Mouse (Mus musculus): ENCODE results near the gene Tns2. TPM values are rescaled to one million over a fixed set of nuclear protein-coding genes. Genes with fewer than 3 reads are reported as not detected.

The Tns2 gene
- polyA plus RNA-seq, 1 experiment from 2014 or later: 46.6 TPM

DNA sequence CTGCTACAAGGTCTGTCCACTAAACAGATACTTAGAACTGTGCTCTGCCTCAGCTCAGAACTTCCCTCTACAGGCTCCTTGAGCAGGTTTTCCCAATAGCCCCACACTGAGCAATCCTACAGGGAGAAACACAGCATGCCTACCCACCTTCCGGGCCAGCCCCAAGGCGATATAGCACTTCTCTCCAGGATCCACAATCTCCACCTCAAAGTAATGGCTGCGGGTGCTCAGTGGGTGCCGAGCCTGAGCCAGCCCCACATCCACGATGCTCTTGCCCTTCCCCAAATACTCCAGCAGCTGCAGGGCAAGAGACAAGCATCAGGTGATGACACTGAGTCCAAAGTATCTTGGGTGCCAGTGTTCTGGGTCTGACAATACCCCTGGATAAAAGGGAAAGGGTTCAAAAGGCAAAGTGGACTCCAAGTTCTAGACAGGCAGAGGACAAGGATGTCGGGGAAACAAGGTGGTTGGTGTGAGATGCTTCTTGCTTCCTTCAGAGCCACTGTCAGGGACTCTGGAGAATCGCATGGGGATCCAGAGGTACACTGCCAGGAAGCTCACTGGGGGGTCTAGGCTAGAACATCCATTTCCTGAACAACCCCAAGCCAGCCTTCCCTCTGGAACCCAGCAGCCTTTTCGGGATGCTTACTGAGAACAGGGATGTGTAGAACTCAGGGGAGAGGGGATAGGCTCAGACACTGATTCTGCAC, 19.1 kb downstream of the Tns2 start:
- Histone ChIP-seq H3K36me3 (ENCODE audit: control insufficient read depth, insufficient read depth, low read length) (peaks cover 67% of the 10 kb centered on the region), H3K27me3 (ENCODE audit: control insufficient read depth, insufficient read depth, low read length) (no peaks in the 10 kb centered on the region), H3K4me1 (ENCODE audit: control insufficient read depth, insufficient read depth, low read length) (no peaks in the 10 kb centered on the region), H3K4me2 (replicated peaks; ENCODE audit: low read depth, low read length) (no peak overlapping the region), H3K4me3 (ENCODE audit: low read length) (no peak overlapping the region), H3K9me3 (ENCODE audit: control insufficient read depth, low read length) (no peaks in the 10 kb centered on the region), H3K27ac (ENCODE audit: low read depth, low read length) (no peak overlapping the region), H3K9ac (ENCODE audit: low read depth, low read length) (no peak overlapping the region)
- WGBS: 78% methylated on average over 8 of the region's 8 CpGs
- ATAC-seq (ENCODE audit: low FRiP score, low TSS enrichment): no peak

DNA sequence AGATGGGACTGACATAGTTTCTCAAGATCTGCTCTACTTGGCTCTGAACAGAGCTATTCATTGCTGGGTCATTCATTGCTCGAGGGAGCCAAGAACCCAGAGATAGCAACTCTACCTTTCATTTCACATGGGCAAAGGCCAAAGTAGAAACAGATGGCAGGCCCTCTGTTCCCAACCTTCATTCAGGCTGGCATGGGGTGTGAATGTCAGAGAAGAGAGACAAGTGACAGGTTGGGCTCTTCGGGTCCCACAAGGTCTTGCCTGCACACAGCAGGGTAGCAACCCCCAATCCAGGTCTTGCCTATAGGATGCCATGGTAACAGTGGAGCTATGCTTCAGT, 19.6 kb downstream of the Tns2 start:
- Histone ChIP-seq H3K9ac (ENCODE audit: low read depth, low read length) (no peak overlapping the region), H3K9me3 (ENCODE audit: control insufficient read depth, low read length) (no peaks in the 10 kb centered on the region), H3K4me2 (replicated peaks; ENCODE audit: low read depth, low read length) (no peak overlapping the region), H3K27me3 (ENCODE audit: control insufficient read depth, insufficient read depth, low read length) (no peaks in the 10 kb centered on the region), H3K4me1 (ENCODE audit: control insufficient read depth, insufficient read depth, low read length) (no peaks in the 10 kb centered on the region), H3K4me3 (ENCODE audit: low read length) (no peak overlapping the region), H3K27ac (ENCODE audit: low read depth, low read length) (no peak overlapping the region), H3K36me3 (ENCODE audit: control insufficient read depth, insufficient read depth, low read length) (peaks cover 65% of the 10 kb centered on the region)
- ATAC-seq (ENCODE audit: low FRiP score, low TSS enrichment): no peak
- 80% methylated on average over 2 of the region's 2 CpGs for WGBS

DNA sequence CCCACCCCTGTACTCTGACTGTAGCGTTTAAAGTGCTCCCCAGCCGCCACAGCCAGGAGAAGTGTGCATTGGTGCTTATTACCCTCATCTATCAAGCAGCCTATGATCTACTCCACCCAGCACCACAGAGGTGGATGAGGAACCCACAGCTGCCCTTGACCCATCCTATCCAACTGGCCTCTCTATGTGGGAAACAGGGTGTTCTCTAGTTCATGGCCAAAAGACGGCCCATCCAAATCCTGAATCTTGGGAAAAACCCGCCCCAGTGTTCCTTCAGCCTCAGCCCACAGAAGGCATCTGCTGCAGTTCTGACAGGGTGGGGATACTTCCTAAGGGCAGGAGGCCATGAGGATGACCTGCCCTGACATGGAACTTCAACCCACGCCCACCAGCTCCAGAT, 20.3 kb downstream of the Tns2 start:
- H3K4me2 ChIP-seq (replicated peaks; ENCODE audit: low read depth, low read length): no peak overlapping the region
- H3K9ac ChIP-seq (ENCODE audit: low read depth, low read length): no peak overlapping the region
- WGBS: 80% methylated on average over 5 of the region's 5 CpGs
- H3K36me3 ChIP-seq (ENCODE audit: control insufficient read depth, insufficient read depth, low read length): peaks cover 64% of the 10 kb centered on the region
- no peaks in the 10 kb centered on the region for H3K4me1 ChIP-seq (ENCODE audit: control insufficient read depth, insufficient read depth, low read length)
- no peak overlapping the region for H3K4me3 ChIP-seq (ENCODE audit: low read length)
- H3K27me3 ChIP-seq (ENCODE audit: control insufficient read depth, insufficient read depth, low read length): no peaks in the 10 kb centered on the region
- no peak overlapping the region for H3K27ac ChIP-seq (ENCODE audit: low read depth, low read length)
- H3K9me3 ChIP-seq (ENCODE audit: control insufficient read depth, low read length): no peaks in the 10 kb centered on the region
- no peak for ATAC-seq (ENCODE audit: low FRiP score, low TSS enrichment)

DNA sequence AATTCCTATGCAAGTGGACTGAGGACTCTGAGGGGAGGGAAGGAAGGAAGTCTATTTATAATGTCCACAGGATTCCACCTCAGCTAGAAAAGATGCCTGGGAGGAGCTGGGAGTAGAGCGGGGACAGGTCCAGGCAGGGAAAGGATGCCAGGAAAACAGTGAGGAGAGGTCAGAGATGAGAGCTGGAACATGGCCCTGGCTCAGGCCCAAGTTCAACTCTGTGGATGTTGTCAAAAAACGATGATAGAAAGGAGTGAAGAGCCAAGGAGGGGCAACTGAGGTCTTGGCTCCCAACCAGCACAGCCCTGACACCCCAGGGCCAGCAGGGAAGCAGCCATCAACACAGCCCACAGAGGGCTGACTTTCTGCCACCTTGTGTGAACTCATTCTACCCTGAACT, 26.1 kb downstream of the Tns2 start:
- Histone ChIP-seq H3K4me2 (replicated peaks; ENCODE audit: low read depth, low read length) (no peak overlapping the region), H3K9ac (ENCODE audit: low read depth, low read length) (no peak overlapping the region), H3K9me3 (ENCODE audit: control insufficient read depth, low read length) (no peaks in the 10 kb centered on the region), H3K27ac (ENCODE audit: low read depth, low read length) (peak overlapping the region; percentile 42; the same call in 1 of the 2 replicates), H3K4me1 (ENCODE audit: control insufficient read depth, insufficient read depth, low read length) (no peaks in the 10 kb centered on the region), H3K4me3 (ENCODE audit: low read length) (no peak overlapping the region), H3K27me3 (ENCODE audit: control insufficient read depth, insufficient read depth, low read length) (no peaks in the 10 kb centered on the region), H3K36me3 (ENCODE audit: control insufficient read depth, insufficient read depth, low read length) (peaks cover 69% of the 10 kb centered on the region)
- WGBS: 60% methylated on average over 2 of the region's 2 CpGs
- no peak for ATAC-seq (ENCODE audit: low FRiP score, low TSS enrichment)

DNA sequence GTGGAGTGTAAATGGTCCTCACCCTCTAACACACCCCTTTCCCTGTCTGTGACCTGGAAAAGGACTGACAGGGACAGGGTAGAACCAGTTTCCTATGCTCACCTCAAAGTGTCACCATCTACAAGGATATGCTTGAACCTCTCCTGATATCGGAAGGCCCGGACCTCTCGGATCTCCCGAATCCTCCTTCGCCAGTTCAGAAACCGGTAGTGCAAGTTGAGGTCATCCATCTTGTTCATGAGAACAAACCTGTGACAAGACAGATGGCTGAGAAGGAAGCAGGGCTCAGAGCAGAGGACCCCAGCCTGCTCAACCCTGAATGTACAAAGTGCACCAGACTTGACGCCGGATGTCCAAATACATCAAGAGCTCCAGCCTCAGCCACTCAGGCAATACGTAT, 33.1 kb downstream of the Tns2 start:
- Histone ChIP-seq H3K36me3 (ENCODE audit: control insufficient read depth, insufficient read depth, low read length) (peaks cover 40% of the 10 kb centered on the region), H3K4me3 (ENCODE audit: low read length) (no peak overlapping the region), H3K27me3 (ENCODE audit: control insufficient read depth, insufficient read depth, low read length) (no peaks in the 10 kb centered on the region), H3K4me1 (ENCODE audit: control insufficient read depth, insufficient read depth, low read length) (peaks cover 7% of the 10 kb centered on the region; the same call in 1 of the 2 replicates), H3K27ac (ENCODE audit: low read depth, low read length) (no peak overlapping the region), H3K9ac (ENCODE audit: low read depth, low read length) (no peak overlapping the region), H3K4me2 (replicated peaks; ENCODE audit: low read depth, low read length) (no peak overlapping the region), H3K9me3 (ENCODE audit: control insufficient read depth, low read length) (no peaks in the 10 kb centered on the region)
- whole genome bisulfite sequencing: 81% methylated on average over 9 of the region's 9 CpGs
- no peak for ATAC-seq (ENCODE audit: low FRiP score, low TSS enrichment)

DNA sequence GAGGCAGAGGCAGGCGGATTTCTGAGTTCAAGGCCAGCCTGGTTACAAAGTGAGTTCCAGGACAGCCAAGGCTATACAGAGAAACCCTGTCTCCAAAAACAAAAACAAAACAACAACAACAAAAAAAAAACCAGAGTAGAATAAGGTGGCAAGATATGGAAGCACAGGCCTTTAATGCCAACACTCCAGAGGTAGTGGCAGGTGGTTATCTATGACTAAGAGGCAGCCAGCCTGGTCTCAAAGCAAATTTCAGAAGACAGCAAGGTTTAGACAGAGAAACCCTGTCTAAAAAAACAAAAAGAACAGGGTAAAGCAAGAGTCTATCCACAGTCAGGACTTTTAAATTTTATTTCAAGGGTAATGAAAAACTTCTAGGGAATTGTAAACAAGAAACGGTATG, 34.5 kb downstream of the Tns2 start:
- ATAC-seq (ENCODE audit: low FRiP score, low TSS enrichment): no peak

DNA sequence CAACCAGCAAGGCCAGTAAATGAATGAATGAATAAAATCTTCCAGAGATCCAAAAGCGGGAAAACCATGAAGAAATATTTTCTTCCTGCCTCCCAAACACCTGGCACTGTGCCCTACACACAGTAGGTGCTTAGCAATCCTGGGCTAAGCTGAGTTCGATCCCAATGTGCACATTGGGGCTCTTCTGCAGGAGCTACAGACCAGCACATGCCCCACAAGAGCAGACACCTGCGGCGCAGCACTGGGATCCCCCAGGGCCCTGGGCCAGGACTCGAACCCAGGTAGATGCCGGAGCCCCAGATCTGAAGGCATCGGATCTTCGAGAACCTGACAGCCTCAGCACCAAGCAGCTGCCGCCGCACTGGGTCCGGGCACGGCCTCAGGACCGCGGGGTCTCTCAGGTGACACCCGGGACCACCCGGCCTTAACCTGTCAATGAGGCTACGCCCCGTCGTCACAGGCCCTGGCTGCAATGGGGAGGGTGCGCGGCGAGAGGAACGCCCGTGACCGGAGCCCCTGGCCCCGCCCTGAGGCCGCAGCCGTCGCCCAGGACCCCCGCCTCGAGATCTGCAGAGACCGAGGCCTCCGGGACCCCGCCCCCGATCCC, 35.4 kb downstream of the Tns2 start:
- Histone ChIP-seq H3K4me3 (ENCODE audit: low read length) (peak overlapping the region; percentile 83), H3K4me2 (replicated peaks; ENCODE audit: low read depth, low read length) (peak overlapping the region; percentile 74), H3K27ac (ENCODE audit: low read depth, low read length) (peak overlapping the region; percentile 51; the same call in 1 of the 2 replicates), H3K9ac (ENCODE audit: low read depth, low read length) (peak overlapping the region; percentile 83), H3K36me3 (ENCODE audit: control insufficient read depth, insufficient read depth, low read length) (peaks cover 17% of the 10 kb centered on the region; the same call in 1 of the 2 replicates), H3K9me3 (ENCODE audit: control insufficient read depth, low read length) (no peaks in the 10 kb centered on the region), H3K27me3 (ENCODE audit: control insufficient read depth, insufficient read depth, low read length) (no peaks in the 10 kb centered on the region), H3K4me1 (ENCODE audit: control insufficient read depth, insufficient read depth, low read length) (peaks cover 7% of the 10 kb centered on the region; the same call in 1 of the 2 replicates)
- peak; percentile 80 for ATAC-seq (ENCODE audit: low FRiP score, low TSS enrichment)
- 3% methylated on average over 34 of the region's 35 CpGs for WGBS

More for the DNA sequence above, 34.5 kb downstream of the Tns2 start:
- Histone ChIP-seq H3K9ac (ENCODE audit: low read depth, low read length) (no peak overlapping the region), H3K4me3 (ENCODE audit: low read length) (no peak overlapping the region), H3K4me1 (ENCODE audit: control insufficient read depth, insufficient read depth, low read length) (peaks cover 7% of the 10 kb centered on the region; the same call in 1 of the 2 replicates), H3K27ac (ENCODE audit: low read depth, low read length) (no peak overlapping the region), H3K4me2 (replicated peaks; ENCODE audit: low read depth, low read length) (no peak overlapping the region), H3K9me3 (ENCODE audit: control insufficient read depth, low read length) (no peaks in the 10 kb centered on the region), H3K36me3 (ENCODE audit: control insufficient read depth, insufficient read depth, low read length) (peaks cover 27% of the 10 kb centered on the region), H3K27me3 (ENCODE audit: control insufficient read depth, insufficient read depth, low read length) (no peaks in the 10 kb centered on the region)
- WGBS: 92% methylated on average over 2 of the region's 2 CpGs

DNA sequence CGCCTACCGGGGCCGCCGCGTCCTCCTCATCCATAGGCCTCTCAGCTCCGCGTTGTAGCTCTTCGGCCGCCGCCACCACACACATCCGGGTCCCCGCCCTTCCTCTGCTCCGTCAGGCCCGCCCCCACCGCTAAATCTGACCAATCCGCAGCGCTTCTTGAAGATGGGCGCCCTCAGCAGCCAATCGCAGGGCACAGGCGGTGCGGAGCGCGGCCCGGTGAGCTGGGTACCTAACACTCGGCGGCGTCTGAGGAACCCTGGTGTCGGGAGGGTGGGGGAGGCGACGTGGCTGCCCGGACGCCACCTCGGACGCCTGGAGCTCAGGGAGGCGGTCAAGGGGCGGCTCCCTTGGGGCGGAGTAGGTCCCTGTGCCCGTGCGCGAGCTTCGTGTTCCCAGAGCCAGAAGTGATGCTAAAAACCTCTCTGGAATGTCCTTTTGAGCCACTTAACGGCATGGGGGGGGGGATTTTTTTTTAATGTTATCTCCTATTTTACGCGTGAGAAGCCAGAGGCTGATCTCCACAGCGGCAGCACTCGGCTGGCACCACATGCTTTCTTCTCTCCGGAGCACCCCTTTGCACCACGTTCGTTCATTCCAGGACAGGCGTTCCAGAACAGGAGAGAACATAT, 36.0 kb downstream of the Tns2 start, which contains the start of gene Spryd3:
Gene Spryd3, minus strand, starts transcription at position 106 of the 630 bp plus-strand sequence.
- ATAC-seq (ENCODE audit: low FRiP score, low TSS enrichment): peak; percentile 99
- Histone ChIP-seq H3K27me3 (ENCODE audit: control insufficient read depth, insufficient read depth, low read length) (no peaks in the 10 kb centered on the region), H3K4me1 (ENCODE audit: control insufficient read depth, insufficient read depth, low read length) (peaks cover 7% of the 10 kb centered on the region; the same call in 1 of the 2 replicates), H3K36me3 (ENCODE audit: control insufficient read depth, insufficient read depth, low read length) (peaks cover 12% of the 10 kb centered on the region; the same call in 1 of the 2 replicates), H3K9me3 (ENCODE audit: control insufficient read depth, low read length) (no peaks in the 10 kb centered on the region), H3K27ac (ENCODE audit: low read depth, low read length) (peak within 1 kb of the TSS; percentile 53; the same call in 1 of the 2 replicates), H3K4me2 (replicated peaks; ENCODE audit: low read depth, low read length) (peak within 1 kb of the TSS; percentile 74), H3K9ac (ENCODE audit: low read depth, low read length) (peak within 1 kb of the TSS; percentile 83), H3K4me3 (ENCODE audit: low read length) (peak within 1 kb of the TSS; percentile 83)
- WGBS: under 1% methylated on average over 50 of the region's 50 CpGs

DNA sequence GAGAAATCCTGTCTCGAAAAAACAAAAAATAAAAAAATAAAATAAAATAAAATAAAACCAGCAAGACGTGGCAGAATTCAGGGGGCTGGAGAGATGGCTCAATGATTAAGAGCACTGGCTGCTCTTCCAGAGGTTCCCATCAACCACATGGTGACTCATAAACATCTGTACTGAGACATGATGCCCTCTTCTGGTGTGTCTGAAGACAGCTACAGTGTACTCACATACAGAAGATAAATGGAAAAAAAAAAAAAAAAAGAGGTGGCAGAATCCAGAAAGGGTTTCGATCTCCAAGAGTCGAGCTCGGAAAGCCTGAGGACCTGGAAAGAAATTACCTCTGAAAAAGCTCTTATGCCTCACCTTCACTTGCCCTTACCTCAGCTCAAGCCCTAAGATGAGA, 40.9 kb downstream of the Tns2 start:
- H3K9ac ChIP-seq (ENCODE audit: low read depth, low read length): no peak overlapping the region

More for the DNA sequence above, 40.9 kb downstream of the Tns2 start:
- Histone ChIP-seq H3K36me3 (ENCODE audit: control insufficient read depth, insufficient read depth, low read length) (no peaks in the 10 kb centered on the region), H3K9me3 (ENCODE audit: control insufficient read depth, low read length) (no peaks in the 10 kb centered on the region), H3K4me2 (replicated peaks; ENCODE audit: low read depth, low read length) (no peak overlapping the region), H3K27me3 (ENCODE audit: control insufficient read depth, insufficient read depth, low read length) (peaks cover 13% of the 10 kb centered on the region), H3K27ac (ENCODE audit: low read depth, low read length) (no peak overlapping the region), H3K4me3 (ENCODE audit: low read length) (no peak overlapping the region), H3K4me1 (ENCODE audit: control insufficient read depth, insufficient read depth, low read length) (0 out of 2 replicates have a peak, but pooled peaks cover 3% of the 10 kb centered on the region)
- WGBS: 93% methylated on average over 5 of the region's 5 CpGs
- ATAC-seq (ENCODE audit: low FRiP score, low TSS enrichment): no peak
